In genomic region chr7:113214245-113215169, GRCm38 (mm10) we compare ENCODE assay signal across 9 mouse cellular contexts. TPM values are rescaled to one million over a fixed set of nuclear protein-coding genes. Genes with fewer than 3 reads are reported as not detected.
A peak's percentile ranks its signal among the peaks of the same experiment; 100 is the strongest.
DNase-seq lines count a peak whose midpoint lies in the region.
"Had no signal": no experiment of that assay in that cellular context is flagged by ENCODE, and none has a peak within 500 bp of the region (broad histone marks: within the 10 kb centered on the region; RNA-seq: fewer than 3 reads in every experiment).

No protein-coding gene starts in this region.

- peak; percentile 45 for DNase-seq in kidney, adult 9 months
- no peak for DNase-seq in kidney, postnatal 14 days
- peak; percentile 38 for DNase-seq in adipocyte (ENCODE audit: low spot score)
- DNase-seq in cerebellum, adult 8-10 months = peak; percentile 45
- peak; percentile 70 for DNase-seq in large intestine, adult 2 months (ENCODE audit: low read depth, low spot score)
- DNase-seq in thymus, postnatal 36 days = no peak
- no peak for DNase-seq in layer of hippocampus, postnatal 14 days (ENCODE audit: low spot score in 2 of 2)
- DNase-seq: layer of hippocampus, adult 9-11 months; thymus, postnatal 4 days had no signal

- WGBS in large intestine, adult 2 months = 23% methylated on average over 6 of the region's 6 CpGs

RNA-seq across cellular contexts. Expression of gene Arntl, which starts 7.2 kb away (rescaled TPM):
- polyA plus RNA-seq in large intestine, adult 2 months (2012; rRNA removed) = 19.8 and 25.8 TPM in 2 replicates
- total RNA-seq in layer of hippocampus, postnatal 14 days (2021) = 10 to 100 TPM; 23.5 to 28.6 TPM

Comparison
In these comparisons a context has a peak if more than half of its experiments do, and no peak if none do; other contexts are left out.
1. DNase-seq: peak in kidney, adult 9 months (single experiment), adipocyte (single experiment), cerebellum, adult 8-10 months (single experiment) and large intestine, adult 2 months (single experiment); none in kidney, postnatal 14 days (single experiment), thymus, postnatal 36 days (0 of 2) and layer of hippocampus, postnatal 14 days (0 of 2).